Mouse (Mus musculus) bone marrow, adult 2 months (tissue): ENCODE results near the gene Usp18. TPM values are rescaled to one million over a fixed set of nuclear protein-coding genes. Genes with fewer than 3 reads are reported as not detected.
A peak's percentile ranks its signal among the peaks of the same experiment; 100 is the strongest.

ENCODE experiments used
- H3K27ac ChIP-seq: fragments of 200-500 bp; 2 replicates; pipeline ENCODE4 v1.5.1; 2012; ENCODE audit warnings: low read depth, mild to moderate bottlenecking, control low read depth, inconsistent platforms, low read length; ENCODE audit not compliant: control insufficient read depth, poor library complexity, insufficient read depth
- H3K4me1 ChIP-seq: fragments of 200-500 bp; 2 replicates; pipeline ENCODE4 v1.6.1; 2011; ENCODE audit warnings: low read length; ENCODE audit not compliant: control insufficient read depth, insufficient read depth
- H3K4me3 ChIP-seq: fragments of 200-500 bp; replicated peaks from 2 replicates; pipeline ENCODE3; 2011; ENCODE audit warnings: mild to moderate bottlenecking, low read depth, low read length, control low read depth; ENCODE audit not compliant: control insufficient read depth
- CTCF ChIP-seq: fragments of 200-500 bp; IDR thresholded peaks from 2 replicates; pipeline ENCODE4 v1.5.1; 2011; ENCODE audit warnings: low read length, control low read depth; ENCODE audit not compliant: control insufficient read depth, insufficient read depth
- POLR2A ChIP-seq: fragments of 200-500 bp; IDR thresholded peaks from 2 replicates; pipeline ENCODE4 v1.6.1; 2011; ENCODE audit warnings: low read depth, mild to moderate bottlenecking, control low read depth, low read length, borderline replicate concordance; ENCODE audit not compliant: control insufficient read depth
- whole genome bisulfite sequencing: fragments of 180-500 bp; shearing (Covaris S2); methylation state at CpG from one replicate; pipeline ENCODE4 v1.1.7; 2018; 5-methylcytosine and 5-hydroxymethylcytosine counted together
- polyA plus RNA-seq: library from polyadenylated mRNA; stranded (reverse); fragments of >200 nt; gene quantifications from 2 replicates; pipeline ENCODE4 v1.2.4, GENCODE M21; 2011; ENCODE audit warnings: low replicate concordance; ENCODE audit not compliant: missing spikeins, insufficient read depth, insufficient read length

Gene Usp18
- polyA plus RNA-seq, 1 experiment, result 16.5 TPM

- Histone ChIP-seq H3K27ac (peak overlapping the region; percentile 64), H3K4me1 (peaks cover 6% of the 10 kb centered on the region), H3K4me3 (peak overlapping the region; percentile 71)
- WGBS, result under 1% methylated on average over 12 of the region's 12 CpGs
- TF ChIP-seq CTCF, result no peak
These were observed 34.8 kb upstream of the Usp18 start for GRCm38 (mm10) chr6:121210926-121211289.

GRCm38 (mm10) chr6:121211743-121212142 is 34.0 kb upstream of the Usp18 start:
- H3K27ac ChIP-seq, result peak overlapping the region; percentile 64
- peaks cover 9% of the 10 kb centered on the region for H3K4me1 ChIP-seq
- H3K4me3 ChIP-seq, result peak overlapping the region; percentile 71
- WGBS, result 16% methylated on average over 5 of the region's 5 CpGs
- TF ChIP-seq CTCF (no peak), POLR2A (no peak)

- Histone ChIP-seq H3K4me3 (no peak overlapping the region), H3K27ac (no peak overlapping the region), H3K4me1 (peaks cover 13% of the 10 kb centered on the region)
- no peak for TF ChIP-seq POLR2A
- TF ChIP-seq CTCF, result no peak
- 81% methylated on average over 4 of the region's 4 CpGs for WGBS
These were observed 32.7 kb upstream of the Usp18 start for GRCm38 (mm10) chr6:121212988-121213387.

- WGBS, result 28% methylated on average over 5 of the region's 5 CpGs
- TF ChIP-seq CTCF (no peak), POLR2A (no peak)
These were observed 31.5 kb upstream of the Usp18 start for GRCm38 (mm10) chr6:121214221-121214620.

GRCm38 (mm10) chr6:121214667-121215330 is 30.9 kb upstream of the Usp18 start:
- 2% methylated on average over 8 of the region's 8 CpGs for WGBS
- H3K4me1 ChIP-seq, result peaks cover 13% of the 10 kb centered on the region
- TF ChIP-seq POLR2A, result no peak
- no peak for TF ChIP-seq CTCF
- peak overlapping the region; percentile 19 for H3K4me3 ChIP-seq
- peak overlapping the region; percentile 82 for H3K27ac ChIP-seq

More at GRCm38 (mm10) chr6:121214221-121214620, 31.5 kb upstream of the Usp18 start:
- peaks cover 13% of the 10 kb centered on the region for H3K4me1 ChIP-seq
- no peak overlapping the region for H3K4me3 ChIP-seq
- peak overlapping the region; percentile 82; the same call in 1 of the 2 replicates for H3K27ac ChIP-seq

- peak overlapping the region; percentile 9 for H3K4me3 ChIP-seq
- TF ChIP-seq POLR2A (no peak), CTCF (no peak)
- peak overlapping the region; percentile 80 for H3K27ac ChIP-seq
- WGBS, result 8% methylated on average over 5 of the region's 5 CpGs
- H3K4me1 ChIP-seq, result peaks cover 11% of the 10 kb centered on the region
These were observed 30.4 kb upstream of the Usp18 start for GRCm38 (mm10) chr6:121215336-121215735.

GRCm38 (mm10) chr6:121215896-121216295 is 29.8 kb upstream of the Usp18 start:
- 33% methylated on average over 6 of the region's 6 CpGs for WGBS
- Histone ChIP-seq H3K27ac (peak overlapping the region; percentile 55; the same call in 1 of the 2 replicates), H3K4me3 (no peak overlapping the region), H3K4me1 (peaks cover 11% of the 10 kb centered on the region)
- TF ChIP-seq CTCF (no peak), POLR2A (no peak)

GRCm38 (mm10) chr6:121216589-121217255 is 29.0 kb upstream of the Usp18 start:
- Histone ChIP-seq H3K4me1 (peaks cover 11% of the 10 kb centered on the region), H3K4me3 (no peak overlapping the region)
- WGBS, result 39% methylated on average over 5 of the region's 5 CpGs

GRCm38 (mm10) chr6:121218002-121218401 is 27.7 kb upstream of the Usp18 start:
- WGBS, result 11% methylated on average over 7 of the region's 7 CpGs
- TF ChIP-seq CTCF (no peak), POLR2A (no peak)
- no peak overlapping the region for H3K4me3 ChIP-seq
- H3K27ac ChIP-seq, result no peak overlapping the region
- H3K4me1 ChIP-seq, result peaks cover 11% of the 10 kb centered on the region

More at GRCm38 (mm10) chr6:121216589-121217255, 29.0 kb upstream of the Usp18 start:
- TF ChIP-seq POLR2A (no peak), CTCF (no peak)
- no peak overlapping the region for H3K27ac ChIP-seq
